Mouse (Mus musculus): ENCODE data around the gene Nfe2l2. TPM values are rescaled to one million over a fixed set of nuclear protein-coding genes. Genes with fewer than 3 reads are reported as not detected.
"Not testable (repeated sequence)": the region's sequence is repeated elsewhere in the genome, so short reads cannot be mapped to it uniquely, and the experiment has no call there.

The Nfe2l2 gene
- polyA plus RNA-seq, 1 experiment = not detected

- 63% methylated on average over 12 of the region's 12 CpGs for WGBS
- Histone ChIP-seq H3K4me1 (ENCODE audit: control insufficient read depth, insufficient read depth, low read length) (peaks cover 3% of the 10 kb centered on the region; the same call in 1 of the 2 replicates), H3K27ac (ENCODE audit: insufficient read depth, low read depth, low read length) (peak overlapping the region; percentile 56)
Observed at GRCm38 (mm10) chr2:75645251-75645650, 59.2 kb downstream of the Nfe2l2 start.

GRCm38 (mm10) chr2:75643950-75644349 is 60.5 kb downstream of the Nfe2l2 start:
- WGBS = 86% methylated on average over 6 of the region's 6 CpGs
- H3K4me3 ChIP-seq (ENCODE audit: insufficient read depth, low read depth, low read length) = no peak overlapping the region
- no peak for TF ChIP-seq POLR2A (IDR thresholded peaks at IDR 0.05; ENCODE audit: insufficient read depth, low read depth, low read length)
- no peak for TF ChIP-seq CTCF (IDR thresholded peaks at IDR 0.05; ENCODE audit: insufficient read depth, low read depth, low read length)
- H3K4me1 ChIP-seq (ENCODE audit: control insufficient read depth, insufficient read depth, low read length) = peaks cover 3% of the 10 kb centered on the region; the same call in 1 of the 2 replicates
- H3K27ac ChIP-seq (ENCODE audit: insufficient read depth, low read depth, low read length) = no peak overlapping the region

More at GRCm38 (mm10) chr2:75645251-75645650, 59.2 kb downstream of the Nfe2l2 start:
- no peak for TF ChIP-seq POLR2A (IDR thresholded peaks at IDR 0.05; ENCODE audit: insufficient read depth, low read depth, low read length)
- no peak for TF ChIP-seq CTCF (IDR thresholded peaks at IDR 0.05; ENCODE audit: insufficient read depth, low read depth, low read length)
- H3K4me3 ChIP-seq (ENCODE audit: insufficient read depth, low read depth, low read length) = no peak overlapping the region

- H3K4me3 ChIP-seq (ENCODE audit: insufficient read depth, low read depth, low read length) = no peak overlapping the region
- H3K27ac ChIP-seq (ENCODE audit: insufficient read depth, low read depth, low read length) = no peak overlapping the region
- TF ChIP-seq POLR2A (IDR thresholded peaks at IDR 0.05; ENCODE audit: insufficient read depth, low read depth, low read length) = no peak
- no peak for TF ChIP-seq CTCF (IDR thresholded peaks at IDR 0.05; ENCODE audit: insufficient read depth, low read depth, low read length)
- WGBS = 84% methylated on average over 8 of the region's 8 CpGs
- H3K4me1 ChIP-seq (ENCODE audit: control insufficient read depth, insufficient read depth, low read length) = peaks cover 3% of the 10 kb centered on the region; the same call in 1 of the 2 replicates
Observed at GRCm38 (mm10) chr2:75642795-75643550, 61.5 kb downstream of the Nfe2l2 start.

- H3K4me3 ChIP-seq (ENCODE audit: insufficient read depth, low read depth, low read length); H3K27ac ChIP-seq (ENCODE audit: insufficient read depth, low read depth, low read length); H3K4me1 ChIP-seq (ENCODE audit: control insufficient read depth, insufficient read depth, low read length): not testable (repeated sequence)
- 94% methylated on average over 4 of the region's 4 CpGs for WGBS
Observed at GRCm38 (mm10) chr2:75642312-75642711, 62.1 kb downstream of the Nfe2l2 start.

- not testable (repeated sequence) for H3K27ac ChIP-seq (ENCODE audit: insufficient read depth, low read depth, low read length); H3K4me3 ChIP-seq (ENCODE audit: insufficient read depth, low read depth, low read length); H3K4me1 ChIP-seq (ENCODE audit: control insufficient read depth, insufficient read depth, low read length)
- 44% methylated on average over 11 of the region's 12 CpGs for WGBS
Observed at GRCm38 (mm10) chr2:75639535-75639934, 64.9 kb downstream of the Nfe2l2 start.

GRCm38 (mm10) chr2:75637822-75638221 is 66.6 kb downstream of the Nfe2l2 start:
- H3K4me3 ChIP-seq (ENCODE audit: insufficient read depth, low read depth, low read length); H3K27ac ChIP-seq (ENCODE audit: insufficient read depth, low read depth, low read length); H3K4me1 ChIP-seq (ENCODE audit: control insufficient read depth, insufficient read depth, low read length): not testable (repeated sequence)
- WGBS = 94% methylated on average over 6 of the region's 6 CpGs

- Histone ChIP-seq H3K4me3 (ENCODE audit: insufficient read depth, low read depth, low read length) (no peak overlapping the region), H3K4me1 (ENCODE audit: control insufficient read depth, insufficient read depth, low read length) (no peaks in the 10 kb centered on the region), H3K27ac (ENCODE audit: insufficient read depth, low read depth, low read length) (no peak overlapping the region)
- TF ChIP-seq CTCF (IDR thresholded peaks at IDR 0.05; ENCODE audit: insufficient read depth, low read depth, low read length) (no peak), POLR2A (IDR thresholded peaks at IDR 0.05; ENCODE audit: insufficient read depth, low read depth, low read length) (no peak)
Observed at GRCm38 (mm10) chr2:75637361-75637760, 67.1 kb downstream of the Nfe2l2 start.

GRCm38 (mm10) chr2:75637055-75637304 is 67.5 kb downstream of the Nfe2l2 start:
- not testable (repeated sequence) for H3K4me1 ChIP-seq (ENCODE audit: control insufficient read depth, insufficient read depth, low read length); H3K27ac ChIP-seq (ENCODE audit: insufficient read depth, low read depth, low read length); H3K4me3 ChIP-seq (ENCODE audit: insufficient read depth, low read depth, low read length)
- 93% methylated on average over 2 of the region's 2 CpGs for WGBS

GRCm38 (mm10) chr2:75636261-75637054 is 68.0 kb downstream of the Nfe2l2 start:
- TF ChIP-seq POLR2A (IDR thresholded peaks at IDR 0.05; ENCODE audit: insufficient read depth, low read depth, low read length) = no peak
- no peak for TF ChIP-seq CTCF (IDR thresholded peaks at IDR 0.05; ENCODE audit: insufficient read depth, low read depth, low read length)
- H3K4me3 ChIP-seq (ENCODE audit: insufficient read depth, low read depth, low read length) = no peak overlapping the region
- H3K27ac ChIP-seq (ENCODE audit: insufficient read depth, low read depth, low read length) = no peak overlapping the region
- 63% methylated on average over 6 of the region's 6 CpGs for WGBS
- H3K4me1 ChIP-seq (ENCODE audit: control insufficient read depth, insufficient read depth, low read length) = peaks cover 2% of the 10 kb centered on the region; the same call in 1 of the 2 replicates

- WGBS = 95% methylated on average over 14 of the region's 14 CpGs
- not testable (repeated sequence) for H3K4me3 ChIP-seq (ENCODE audit: insufficient read depth, low read depth, low read length); H3K27ac ChIP-seq (ENCODE audit: insufficient read depth, low read depth, low read length); H3K4me1 ChIP-seq (ENCODE audit: control insufficient read depth, insufficient read depth, low read length)
Observed at GRCm38 (mm10) chr2:75634431-75634830, 70.0 kb downstream of the Nfe2l2 start.
